Mouse (Mus musculus) E14TG2a.4 (cell line): ENCODE measurements around the gene Ass1.

Experiments used
- CTCF ChIP-seq: conservative IDR thresholded peaks from 2 replicates; pipeline ENCODE4 v1.5.1; 2014; ENCODE audit warnings: low read length
- NANOG ChIP-seq: IDR thresholded peaks from 2 replicates; pipeline ENCODE4 v1.6.1; 2014; ENCODE audit warnings: borderline replicate concordance, low read length, mixed read lengths

DNA sequence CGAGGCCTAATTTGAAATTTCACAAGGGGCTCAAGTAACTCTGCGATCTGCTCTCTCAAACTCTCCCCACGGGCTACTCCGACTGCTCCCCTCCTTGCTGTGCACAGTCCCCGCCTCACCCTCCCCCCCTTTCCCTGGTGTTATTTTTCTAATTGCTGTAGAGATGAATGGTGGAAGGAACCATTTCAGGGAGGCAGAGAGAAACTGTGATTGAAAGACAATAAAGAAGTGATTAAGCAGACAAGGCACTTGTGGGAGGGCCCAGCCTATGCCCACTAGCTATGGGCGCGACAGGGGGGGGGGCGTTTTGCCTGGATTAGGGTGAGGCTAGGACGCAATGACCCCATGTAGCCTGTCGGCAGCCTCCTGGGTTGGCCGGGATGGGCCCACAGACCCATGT lies 23.2 kb downstream of the Ass1 start:
- TF ChIP-seq CTCF (no peak), NANOG (no peak)
